Mouse (Mus musculus): ENCODE measurements around the gene Fdx1l.

Fdx1l gene

GRCm38 (mm10) chr9:21027774-21028290, 45.6 kb downstream of the Fdx1l start:
- no peak for DNase-seq

GRCm38 (mm10) chr9:21026849-21027248, 46.6 kb downstream of the Fdx1l start:
- no peak for DNase-seq

- DNase-seq = no peak
Measured at GRCm38 (mm10) chr9:21025258-21025810, 48.1 kb downstream of the Fdx1l start.

- DNase-seq = no peak
Measured at GRCm38 (mm10) chr9:21022726-21023125, 50.7 kb downstream of the Fdx1l start.

GRCm38 (mm10) chr9:21022288-21022687, 51.1 kb downstream of the Fdx1l start:
- no peak for DNase-seq

- DNase-seq = no peak
Measured at GRCm38 (mm10) chr9:21021363-21021762, 52.1 kb downstream of the Fdx1l start.

GRCm38 (mm10) chr9:21018600-21018999, 54.8 kb downstream of the Fdx1l start:
- DNase-seq = no peak

Measured in cerebellum, adult 9-10 months (tissue).